Mouse (Mus musculus): ENCODE results near the gene Inpp5k. TPM values are rescaled to one million over a fixed set of nuclear protein-coding genes. Genes with fewer than 3 reads are reported as not detected.

The Inpp5k gene
- 130 TPM for polyA plus RNA-seq (2017; shearing (Covaris generic))

GRCm38 (mm10) chr11:75630645-75631229, at the start of gene Inpp5k:
Gene Inpp5k (plus strand): TSS chr11:75630988.

GRCm38 (mm10) chr11:75587493-75588284, 43.1 kb upstream of the Inpp5k start, which contains the start of gene Pitpna:
Gene Pitpna (plus strand): TSS chr11:75588097.

GRCm38 (mm10) chr11:75650311-75650710, 19.5 kb downstream of the Inpp5k start, which contains the start of gene Myo1c:
Gene Myo1c (plus strand): TSS chr11:75650504.

GRCm38 (mm10) chr11:75678747-75679438, 48.1 kb downstream of the Inpp5k start, which contains the start of gene Crk:
Gene Crk (plus strand): TSS chr11:75679259.

Other genes with a start within 250 kb of the Inpp5k start
- 3.3 TPM for gene Serpinf1, start 208.3 kb upstream of the Inpp5k start, polyA plus RNA-seq (2017; shearing (Covaris generic))
- gene Serpinf2, start 191.4 kb upstream of the Inpp5k start, polyA plus RNA-seq (2017; shearing (Covaris generic)), result not detected
- 21.9 TPM for gene Wdr81, start 176.3 kb upstream of the Inpp5k start, polyA plus RNA-seq (2017; shearing (Covaris generic))
- 8.3 TPM for gene Tlcd2, start 169.3 kb upstream of the Inpp5k start, polyA plus RNA-seq (2017; shearing (Covaris generic))
- 75.9 TPM for gene Prpf8, start 144.2 kb upstream of the Inpp5k start, polyA plus RNA-seq (2017; shearing (Covaris generic))
- gene Rilp, start 120.9 kb upstream of the Inpp5k start, polyA plus RNA-seq (2017; shearing (Covaris generic)), result not detected
- gene Scarf1, start 117.4 kb upstream of the Inpp5k start, polyA plus RNA-seq (2017; shearing (Covaris generic)), result 1.4 TPM
- 80.3 TPM for gene Slc43a2, start 99.3 kb upstream of the Inpp5k start, polyA plus RNA-seq (2017; shearing (Covaris generic))
- gene Pitpna, start 42.9 kb upstream of the Inpp5k start, polyA plus RNA-seq (2017; shearing (Covaris generic)), result 55.6 TPM
- gene Myo1c, start 19.5 kb downstream of the Inpp5k start, polyA plus RNA-seq (2017; shearing (Covaris generic)), result 46.1 TPM
- 11.5 TPM for gene Crk, start 48.3 kb downstream of the Inpp5k start, polyA plus RNA-seq (2017; shearing (Covaris generic))
- gene Ywhae, start 101.9 kb downstream of the Inpp5k start, polyA plus RNA-seq (2017; shearing (Covaris generic)), result 256 TPM
- gene Doc2b, start 165.1 kb downstream of the Inpp5k start, polyA plus RNA-seq (2017; shearing (Covaris generic)), result not detected

All from activated CD4-positive, CD25-positive, alpha-beta regulatory T cell, adult 9 weeks (primary cell).